Mouse (Mus musculus) intestine, embryonic 14.5 days (tissue): ENCODE results near the gene Nipbl. TPM values are rescaled to one million over a fixed set of nuclear protein-coding genes. Genes with fewer than 3 reads are reported as not detected.
A peak's percentile ranks its signal among the peaks of the same experiment; 100 is the strongest.

Source experiments
- ATAC-seq: fragments of 200-750 bp; cut with Nextera tagmentation; replicated peaks from 2 replicates; pipeline ENCODE4 v1.8.0; 2017; ENCODE audit warnings: low read depth, moderate number of reproducible peaks, moderate TSS enrichment, moderate library complexity; ENCODE audit not compliant: low FRiP score, low TSS enrichment
- DNase-seq: peaks from one replicate; pipeline ENCODE4 v3.0.0-alpha.2; 2018; ENCODE audit warnings: low spot score
- H3K27ac ChIP-seq: fragments of 300-500 bp; sonication (generic); 2 replicates; pipeline ENCODE4 v1.5.1; 2014; ENCODE audit warnings: low read depth, mild to moderate bottlenecking, control low read depth
- H3K27me3 ChIP-seq: fragments of 300-500 bp; sonication (generic); replicated peaks from 2 replicates; pipeline ENCODE4 v1.6.1; 2014; ENCODE audit warnings: low read length, control low read depth; ENCODE audit not compliant: control insufficient read depth, insufficient read depth
- H3K36me3 ChIP-seq: fragments of 300-500 bp; sonication (generic); 2 replicates; pipeline ENCODE4 v1.6.1; 2014; ENCODE audit warnings: low read length, control low read depth; ENCODE audit not compliant: control insufficient read depth, insufficient read depth
- H3K4me1 ChIP-seq: fragments of 300-500 bp; sonication (generic); replicated peaks from 2 replicates; pipeline ENCODE4 v1.6.1; 2014; ENCODE audit warnings: low read length, control low read depth, mixed read lengths; ENCODE audit not compliant: control insufficient read depth, insufficient read depth
- H3K4me2 ChIP-seq: fragments of 300-500 bp; sonication (generic); 2 replicates; pipeline ENCODE4 v1.6.1; 2014; ENCODE audit warnings: low read length
- H3K4me3 ChIP-seq: fragments of 300-500 bp; sonication (generic); 2 replicates; pipeline ENCODE4 v1.5.1; 2014; ENCODE audit warnings: low read depth, low read length, control low read depth, mixed read lengths
- H3K9ac ChIP-seq: fragments of 300-500 bp; sonication (generic); 2 replicates; pipeline ENCODE4 v1.6.1; 2014; ENCODE audit warnings: mild to moderate bottlenecking, low read length
- H3K9me3 ChIP-seq: fragments of 300-500 bp; sonication (generic); 2 replicates; pipeline ENCODE4 v1.6.1; 2016; ENCODE audit warnings: low read length, control low read depth; ENCODE audit not compliant: control insufficient read depth
- WGBS: fragments of 180-500 bp; shearing (Covaris S2); extraction: QIAGEN DNeasy Blood & Tissue Kit; methylation state at CpG from one replicate; pipeline ENCODE4 v1.1.7; 2014; 5-methylcytosine and 5-hydroxymethylcytosine counted together
- polyA plus RNA-seq: library from polyadenylated mRNA; unstranded; fragments of >200 nt; fragmentation: Nextera tagmentation; extraction: Ambion mirVana; gene quantifications from 2 replicates; pipeline ENCODE4 v1.2.1, GENCODE M21; 2014

Nipbl gene
- polyA plus RNA-seq, 1 experiment from 2014 or later = 23.3 TPM

GRCm38 (mm10) chr15:8442156-8442555, 2.1 kb downstream of the Nipbl start:
- ATAC-seq (no peak), DNase-seq (peak; percentile 59)
- WGBS = 1% methylated on average over 11 of the region's 11 CpGs
- Histone ChIP-seq H3K4me3 (peak overlapping the region; percentile 83), H3K4me1 (peaks cover 9% of the 10 kb centered on the region), H3K4me2 (peak overlapping the region; percentile 97), H3K27me3 (no peaks in the 10 kb centered on the region), H3K36me3 (no peaks in the 10 kb centered on the region), H3K9me3 (no peaks in the 10 kb centered on the region), H3K27ac (peak overlapping the region; percentile 100), H3K9ac (peak overlapping the region; percentile 98)

DNA sequence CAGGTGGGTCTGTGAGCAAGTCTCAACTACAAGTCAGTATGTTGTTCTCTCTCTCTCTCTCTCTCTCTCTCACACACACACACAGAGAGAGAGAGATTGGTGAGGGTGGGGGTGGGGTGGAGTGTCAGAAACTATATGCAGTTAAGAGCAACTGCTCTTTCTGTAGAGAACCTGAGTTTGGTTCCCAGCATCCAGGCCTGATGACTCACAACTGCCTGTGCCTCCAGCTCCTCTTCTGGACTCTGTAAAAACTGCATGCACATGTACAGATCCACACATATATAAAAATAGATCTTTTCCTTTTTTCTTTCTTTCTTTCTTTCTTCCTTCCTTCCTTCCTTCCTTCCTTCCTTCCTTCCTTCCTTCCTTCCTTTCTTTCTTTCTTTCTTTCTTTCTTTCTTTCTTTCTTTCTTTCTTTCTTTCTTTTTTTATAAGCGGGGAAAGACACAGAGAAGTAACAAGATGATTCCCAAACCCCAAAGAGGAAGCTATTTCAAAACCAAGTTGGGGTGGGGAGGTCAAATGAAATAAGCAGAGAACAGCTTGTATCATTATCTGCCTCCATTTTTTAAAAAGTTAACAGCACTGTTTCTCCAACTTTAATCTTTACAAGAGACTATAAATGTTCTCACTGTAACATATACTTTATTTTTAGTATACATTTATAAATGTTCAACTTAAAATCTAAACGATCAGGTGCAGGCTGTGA, 10.9 kb downstream of the Nipbl start:
- H3K36me3 ChIP-seq = no peaks in the 10 kb centered on the region
- no peak overlapping the region for H3K27ac ChIP-seq
- H3K4me3 ChIP-seq = no peak overlapping the region
- H3K9me3 ChIP-seq = no peaks in the 10 kb centered on the region
- H3K4me1 ChIP-seq = no peaks in the 10 kb centered on the region
- no peak overlapping the region for H3K4me2 ChIP-seq
- no peak overlapping the region for H3K9ac ChIP-seq
- no peaks in the 10 kb centered on the region for H3K27me3 ChIP-seq
- WGBS = 87% methylated on average over 2 of the region's 2 CpGs
- ATAC-seq (no peak), DNase-seq (no peak)

GRCm38 (mm10) chr15:8432534-8432933, 11.7 kb downstream of the Nipbl start:
- Histone ChIP-seq H3K4me3 (no peak overlapping the region), H3K4me1 (no peaks in the 10 kb centered on the region), H3K4me2 (no peak overlapping the region), H3K9ac (no peak overlapping the region), H3K9me3 (no peaks in the 10 kb centered on the region), H3K36me3 (no peaks in the 10 kb centered on the region), H3K27ac (no peak overlapping the region), H3K27me3 (no peaks in the 10 kb centered on the region)
- no peak for ATAC-seq
- no peak for DNase-seq
- WGBS = 88% methylated on average over 2 of the region's 2 CpGs

DNA sequence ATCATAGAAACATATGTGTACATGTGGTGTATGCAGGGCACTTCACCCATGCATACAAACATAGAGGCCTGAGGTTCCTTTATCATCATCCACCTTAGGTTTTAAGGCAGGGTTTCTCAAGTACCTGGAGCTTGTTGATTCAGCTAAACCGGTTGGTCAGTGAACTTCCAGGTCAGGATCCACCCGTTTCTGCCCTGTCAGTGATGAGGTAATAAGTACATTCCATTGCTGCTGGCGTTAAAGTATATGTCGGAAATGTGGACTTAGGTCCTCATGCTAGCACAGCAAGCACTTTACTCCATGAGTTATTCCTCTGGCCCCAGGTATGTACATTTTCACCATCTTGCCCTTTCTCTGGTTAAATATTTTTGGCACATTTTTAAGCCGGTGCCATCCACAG, 14.8 kb downstream of the Nipbl start:
- no peak for ATAC-seq
- no peaks in the 10 kb centered on the region for H3K9me3 ChIP-seq
- no peaks in the 10 kb centered on the region for H3K27me3 ChIP-seq
- H3K36me3 ChIP-seq = no peaks in the 10 kb centered on the region
- no peak overlapping the region for H3K9ac ChIP-seq
- H3K4me3 ChIP-seq = no peak overlapping the region
- H3K4me1 ChIP-seq = no peaks in the 10 kb centered on the region
- H3K4me2 ChIP-seq = no peak overlapping the region
- no peak for DNase-seq
- WGBS = 71% methylated on average over 5 of the region's 5 CpGs
- H3K27ac ChIP-seq = no peak overlapping the region

DNA sequence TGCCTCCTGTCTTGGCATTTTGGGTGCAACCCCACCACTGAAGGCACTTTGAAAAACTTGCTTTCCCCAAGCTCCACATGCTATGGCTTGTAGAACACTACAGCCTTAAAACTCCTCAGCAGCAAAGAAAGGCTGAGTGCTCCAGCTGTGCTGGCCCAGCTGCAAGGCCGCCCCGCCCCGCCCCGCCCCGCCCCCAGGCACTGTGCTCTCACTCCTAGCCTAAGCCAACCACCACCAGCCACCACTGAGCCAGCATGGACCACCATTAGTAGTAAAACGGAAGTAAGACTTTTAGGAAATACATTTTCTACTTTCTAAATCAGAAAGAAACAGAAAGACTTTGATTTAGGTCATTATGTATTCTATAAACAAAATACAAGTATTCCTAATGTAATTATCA, 23.4 kb downstream of the Nipbl start:
- 21% methylated on average over 6 of the region's 6 CpGs for WGBS
- Histone ChIP-seq H3K9ac (no peak overlapping the region), H3K27me3 (no peaks in the 10 kb centered on the region), H3K36me3 (no peaks in the 10 kb centered on the region), H3K4me1 (no peaks in the 10 kb centered on the region), H3K27ac (no peak overlapping the region), H3K4me2 (no peak overlapping the region), H3K4me3 (no peak overlapping the region), H3K9me3 (no peaks in the 10 kb centered on the region)
- DNase-seq (no peak), ATAC-seq (no peak)

GRCm38 (mm10) chr15:8416500-8417138, 27.6 kb downstream of the Nipbl start:
- Histone ChIP-seq H3K36me3 (no peaks in the 10 kb centered on the region), H3K9me3 (no peaks in the 10 kb centered on the region), H3K4me2 (no peak overlapping the region), H3K9ac (no peak overlapping the region), H3K27ac (no peak overlapping the region), H3K27me3 (no peaks in the 10 kb centered on the region), H3K4me1 (no peaks in the 10 kb centered on the region), H3K4me3 (no peak overlapping the region)
- ATAC-seq = no peak
- DNase-seq = no peak
- 77% methylated on average over 4 of the region's 4 CpGs for WGBS

GRCm38 (mm10) chr15:8413356-8413755, 30.9 kb downstream of the Nipbl start:
- ATAC-seq (no peak), DNase-seq (no peak)
- Histone ChIP-seq H3K4me1 (no peaks in the 10 kb centered on the region), H3K4me3 (no peak overlapping the region), H3K36me3 (no peaks in the 10 kb centered on the region), H3K9me3 (no peaks in the 10 kb centered on the region), H3K27ac (no peak overlapping the region), H3K9ac (no peak overlapping the region), H3K4me2 (no peak overlapping the region), H3K27me3 (no peaks in the 10 kb centered on the region)
- WGBS = 87% methylated on average over 3 of the region's 3 CpGs

DNA sequence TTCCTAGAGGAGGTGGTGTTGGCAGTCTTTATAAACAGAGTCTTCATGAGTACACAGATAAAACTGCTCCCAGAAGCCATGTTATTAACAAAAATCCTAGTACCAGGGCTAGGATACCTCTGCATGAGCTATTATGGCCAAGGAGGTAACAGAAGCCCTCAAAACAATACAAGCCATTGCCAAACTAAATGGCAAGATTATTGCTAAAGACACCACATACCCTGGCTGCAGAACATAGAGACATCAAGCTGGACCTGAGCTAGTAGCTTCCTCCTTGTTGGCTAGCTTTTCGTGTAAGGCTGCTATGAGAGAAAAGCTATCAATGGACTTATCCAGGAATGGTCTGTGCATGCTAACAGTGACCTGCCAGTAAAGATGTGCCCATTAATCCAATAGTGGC, 32.4 kb downstream of the Nipbl start:
- H3K4me2 ChIP-seq = no peak overlapping the region
- DNase-seq = no peak
- H3K9me3 ChIP-seq = no peaks in the 10 kb centered on the region
- H3K4me3 ChIP-seq = no peak overlapping the region
- H3K9ac ChIP-seq = no peak overlapping the region
- no peaks in the 10 kb centered on the region for H3K27me3 ChIP-seq
- H3K27ac ChIP-seq = no peak overlapping the region
- no peak for ATAC-seq
- WGBS = 90% methylated on average over 1 of the region's 1 CpGs
- H3K36me3 ChIP-seq = no peaks in the 10 kb centered on the region
- no peaks in the 10 kb centered on the region for H3K4me1 ChIP-seq
